Mouse (Mus musculus): Measurements from ENCODE around the gene Adcy1. TPM values are rescaled to one million over a fixed set of nuclear protein-coding genes. Genes with fewer than 3 reads are reported as not detected.

Gene Adcy1
- polyA plus RNA-seq, 1 experiment from 2014 or later: 0.87 TPM

- H3K4me1 ChIP-seq: no peaks in the 10 kb centered on the region
Observed at GRCm38 (mm10) chr11:7199736-7200392, 136.6 kb downstream of the Adcy1 start.

GRCm38 (mm10) chr11:7200393-7200783, 137.1 kb downstream of the Adcy1 start:
- WGBS: 72% methylated on average over 9 of the region's 9 CpGs
- Histone ChIP-seq H3K4me3 (no peak overlapping the region), H3K27me3 (replicated peaks) (no peaks in the 10 kb centered on the region; the same call in 1 of the 2 replicates), H3K36me3 (no peaks in the 10 kb centered on the region), H3K27ac (replicated peaks) (no peak overlapping the region), H3K9ac (no peak overlapping the region), H3K9me3 (no peaks in the 10 kb centered on the region), H3K4me1 (no peaks in the 10 kb centered on the region), H3K4me2 (no peak overlapping the region)
- ATAC-seq (ENCODE audit: extremely low read depth, insufficient number of reproducible peaks, low FRiP score, low TSS enrichment): no peak

More at GRCm38 (mm10) chr11:7199736-7200392, 136.6 kb downstream of the Adcy1 start:
- Histone ChIP-seq H3K36me3 (no peaks in the 10 kb centered on the region), H3K9ac (no peak overlapping the region), H3K27me3 (replicated peaks) (no peaks in the 10 kb centered on the region; the same call in 1 of the 2 replicates), H3K4me2 (no peak overlapping the region), H3K27ac (replicated peaks) (no peak overlapping the region), H3K4me3 (no peak overlapping the region), H3K9me3 (peaks cover 5% of the 10 kb centered on the region; the same call in 1 of the 2 replicates)
- ATAC-seq (ENCODE audit: extremely low read depth, insufficient number of reproducible peaks, low FRiP score, low TSS enrichment): no peak
- 48% methylated on average over 14 of the region's 14 CpGs for WGBS

GRCm38 (mm10) chr11:7202206-7202605, 138.9 kb downstream of the Adcy1 start:
- Histone ChIP-seq H3K4me3 (no peak overlapping the region), H3K9ac (no peak overlapping the region), H3K4me2 (no peak overlapping the region), H3K4me1 (no peaks in the 10 kb centered on the region), H3K27me3 (replicated peaks) (no peaks in the 10 kb centered on the region; the same call in 1 of the 2 replicates), H3K9me3 (no peaks in the 10 kb centered on the region), H3K27ac (replicated peaks) (no peak overlapping the region), H3K36me3 (no peaks in the 10 kb centered on the region)
- 59% methylated on average over 7 of the region's 7 CpGs for WGBS
- ATAC-seq (ENCODE audit: extremely low read depth, insufficient number of reproducible peaks, low FRiP score, low TSS enrichment): no peak

- H3K27me3 ChIP-seq (replicated peaks): no peaks in the 10 kb centered on the region; the same call in 1 of the 2 replicates
- H3K9ac ChIP-seq: no peak overlapping the region
- no peak overlapping the region for H3K4me3 ChIP-seq
- H3K36me3 ChIP-seq: peaks cover 5% of the 10 kb centered on the region; the same call in 1 of the 2 replicates
- no peaks in the 10 kb centered on the region for H3K9me3 ChIP-seq
- no peak overlapping the region for H3K27ac ChIP-seq (replicated peaks)
- H3K4me1 ChIP-seq: no peaks in the 10 kb centered on the region
- H3K4me2 ChIP-seq: no peak overlapping the region
- 78% methylated on average over 9 of the region's 9 CpGs for WGBS
- no peak for ATAC-seq (ENCODE audit: extremely low read depth, insufficient number of reproducible peaks, low FRiP score, low TSS enrichment)
Observed at GRCm38 (mm10) chr11:7203846-7204245, 140.6 kb downstream of the Adcy1 start.

- H3K4me2 ChIP-seq: no peak overlapping the region
- H3K9me3 ChIP-seq: no peaks in the 10 kb centered on the region
- H3K27me3 ChIP-seq (replicated peaks): peaks cover 38% of the 10 kb centered on the region
- no peak overlapping the region for H3K27ac ChIP-seq (replicated peaks)
- peaks cover 38% of the 10 kb centered on the region for H3K4me1 ChIP-seq
- H3K4me3 ChIP-seq: no peak overlapping the region
- H3K9ac ChIP-seq: no peak overlapping the region
- peaks cover 7% of the 10 kb centered on the region; the same call in 1 of the 2 replicates for H3K36me3 ChIP-seq
- no peak for ATAC-seq (ENCODE audit: extremely low read depth, insufficient number of reproducible peaks, low FRiP score, low TSS enrichment)
- WGBS: 21% methylated on average over 6 of the region's 6 CpGs
Observed at GRCm38 (mm10) chr11:7210343-7210742, 147.1 kb downstream of the Adcy1 start.

- Histone ChIP-seq H3K9ac (0 out of 2 replicates have a peak overlapping the region, but pooled peaks have one; percentile 28), H3K9me3 (no peaks in the 10 kb centered on the region), H3K27ac (replicated peaks) (no peak overlapping the region), H3K27me3 (replicated peaks) (peaks cover 38% of the 10 kb centered on the region), H3K4me1 (peaks cover 43% of the 10 kb centered on the region), H3K4me2 (peak overlapping the region; percentile 27), H3K4me3 (no peak overlapping the region; the same call in 1 of the 2 replicates), H3K36me3 (peaks cover 7% of the 10 kb centered on the region; the same call in 1 of the 2 replicates)
- no peak for ATAC-seq (ENCODE audit: extremely low read depth, insufficient number of reproducible peaks, low FRiP score, low TSS enrichment)
- 19% methylated on average over 9 of the region's 9 CpGs for WGBS
Observed at GRCm38 (mm10) chr11:7211211-7211610, 147.9 kb downstream of the Adcy1 start.

- Histone ChIP-seq H3K27me3 (replicated peaks) (peaks cover 38% of the 10 kb centered on the region), H3K9me3 (no peaks in the 10 kb centered on the region), H3K36me3 (peaks cover 7% of the 10 kb centered on the region; the same call in 1 of the 2 replicates), H3K9ac (0 out of 2 replicates have a peak overlapping the region, but pooled peaks have one; percentile 58), H3K4me2 (peak overlapping the region; percentile 97), H3K4me3 (peak overlapping the region; percentile 69), H3K27ac (replicated peaks) (no peak overlapping the region), H3K4me1 (peaks cover 48% of the 10 kb centered on the region)
- no peak for ATAC-seq (ENCODE audit: extremely low read depth, insufficient number of reproducible peaks, low FRiP score, low TSS enrichment)
- 20% methylated on average over 17 of the region's 17 CpGs for WGBS
Observed at GRCm38 (mm10) chr11:7212126-7212798, 149.0 kb downstream of the Adcy1 start.

GRCm38 (mm10) chr11:7213161-7213500, 149.8 kb downstream of the Adcy1 start:
- H3K9ac ChIP-seq: peak overlapping the region; percentile 77
- peak overlapping the region; percentile 97 for H3K4me2 ChIP-seq
- H3K9me3 ChIP-seq: no peaks in the 10 kb centered on the region
- 2% methylated on average over 19 of the region's 19 CpGs for WGBS
- peak overlapping the region; percentile 69 for H3K4me3 ChIP-seq
- H3K27ac ChIP-seq (replicated peaks): no peak overlapping the region
- H3K36me3 ChIP-seq: peaks cover 7% of the 10 kb centered on the region; the same call in 1 of the 2 replicates
- peaks cover 38% of the 10 kb centered on the region for H3K27me3 ChIP-seq (replicated peaks)
- peaks cover 48% of the 10 kb centered on the region for H3K4me1 ChIP-seq
- ATAC-seq (ENCODE audit: extremely low read depth, insufficient number of reproducible peaks, low FRiP score, low TSS enrichment): no peak

- Histone ChIP-seq H3K27ac (replicated peaks) (no peak within 1 kb of the TSS), H3K4me3 (peak within 1 kb of the TSS; percentile 69), H3K9ac (peak within 1 kb of the TSS; percentile 77), H3K4me1 (peaks cover 48% of the 10 kb centered on the region), H3K4me2 (peak within 1 kb of the TSS; percentile 97), H3K27me3 (replicated peaks) (peaks cover 38% of the 10 kb centered on the region), H3K9me3 (no peaks in the 10 kb centered on the region), H3K36me3 (peaks cover 3% of the 10 kb centered on the region; the same call in 1 of the 2 replicates)
- ATAC-seq (ENCODE audit: extremely low read depth, insufficient number of reproducible peaks, low FRiP score, low TSS enrichment): peak; percentile 64
- 1% methylated on average over 90 of the region's 104 CpGs for WGBS
Observed at GRCm38 (mm10) chr11:7213501-7214341, 150.4 kb downstream of the Adcy1 start, which contains the start of gene Igfbp3. Igfbp3 (minus strand) TSS chr11:7213923.

GRCm38 (mm10) chr11:7214342-7214660, 151.0 kb downstream of the Adcy1 start:
- no peak overlapping the region for H3K27ac ChIP-seq (replicated peaks)
- peak overlapping the region; percentile 77 for H3K9ac ChIP-seq
- H3K4me3 ChIP-seq: peak overlapping the region; percentile 69
- peaks cover 48% of the 10 kb centered on the region for H3K4me1 ChIP-seq
- no peaks in the 10 kb centered on the region for H3K9me3 ChIP-seq
- H3K27me3 ChIP-seq (replicated peaks): peaks cover 38% of the 10 kb centered on the region
- H3K4me2 ChIP-seq: peak overlapping the region; percentile 97
- no peak for ATAC-seq (ENCODE audit: extremely low read depth, insufficient number of reproducible peaks, low FRiP score, low TSS enrichment)
- 1% methylated on average over 12 of the region's 12 CpGs for WGBS
- no peaks in the 10 kb centered on the region for H3K36me3 ChIP-seq

- no peak for ATAC-seq (ENCODE audit: extremely low read depth, insufficient number of reproducible peaks, low FRiP score, low TSS enrichment)
- Histone ChIP-seq H3K36me3 (no peaks in the 10 kb centered on the region), H3K27me3 (replicated peaks) (peaks cover 38% of the 10 kb centered on the region), H3K4me3 (peak overlapping the region; percentile 69), H3K4me1 (peaks cover 48% of the 10 kb centered on the region), H3K4me2 (peak overlapping the region; percentile 97), H3K9me3 (no peaks in the 10 kb centered on the region), H3K27ac (replicated peaks) (no peak overlapping the region), H3K9ac (no peak overlapping the region)
- 5% methylated on average over 14 of the region's 14 CpGs for WGBS
Observed at GRCm38 (mm10) chr11:7214761-7215160, 151.5 kb downstream of the Adcy1 start.

Data from heart, embryonic 13.5 days (tissue).